Mouse (Mus musculus): ENCODE data around the gene Bag1. TPM values are rescaled to one million over a fixed set of nuclear protein-coding genes. Genes with fewer than 3 reads are reported as not detected.
A peak's percentile ranks its signal among the peaks of the same experiment; 100 is the strongest.

The Bag1 gene
- total and polyA plus RNA-seq, 3 experiments, result 194 to 235 TPM; not detected in 1

DNA sequence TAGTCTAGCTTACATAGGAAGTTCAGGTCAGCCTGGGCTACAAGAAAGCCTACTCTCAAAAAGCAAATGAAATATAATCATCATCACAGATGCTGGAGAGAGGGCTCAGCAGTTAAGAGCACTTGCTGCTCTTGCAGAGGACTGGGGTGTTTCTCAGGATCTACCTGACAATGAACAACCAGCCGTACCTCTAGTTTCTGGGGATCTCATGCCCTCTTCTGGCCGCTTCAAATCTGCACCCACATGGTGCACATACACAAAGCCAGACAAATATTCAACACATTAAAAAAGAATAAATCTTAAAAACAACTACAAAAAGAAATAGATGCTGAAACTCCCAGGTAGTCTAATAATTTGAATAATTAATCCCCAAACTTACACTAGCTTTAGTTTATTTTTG lies 52.4 kb downstream of the Bag1 start:
- Histone ChIP-seq H3K79me2 (ENCODE audit: control insufficient read depth, insufficient read depth, low read length, poor library complexity) (no peaks in the 10 kb centered on the region), H3K9me3 (replicated peaks; ENCODE audit: insufficient read depth, low read length) (no peaks in the 10 kb centered on the region), H3K4me1 (ENCODE audit: control insufficient read depth in 1 of 2, insufficient read depth in 2 of 2, low read length in 2 of 2) (no peaks in the 10 kb centered on the region; a peak in 1 of 4 replicates), H3K36me3 (ENCODE audit: control insufficient read depth in 1 of 2, insufficient read depth in 2 of 2, low read length in 2 of 2) (no peaks in the 10 kb centered on the region), H3K9ac (ENCODE audit: control insufficient read depth, low read depth, low read length, poor library complexity, severe bottlenecking) (no peak overlapping the region), H3K27me3 (ENCODE audit: control insufficient read depth in 1 of 2, insufficient read depth in 2 of 2, low read length in 2 of 2) (no peaks in the 10 kb centered on the region), H3K27ac (ENCODE audit: control insufficient read depth, low read depth, low read length) (no peak overlapping the region), H3K4me3 (ENCODE audit: control insufficient read depth in 1 of 2, insufficient read depth in 1 of 2, low read depth in 2 of 2, low read length in 2 of 2) (no peak overlapping the region)
- TF ChIP-seq CTCF (IDR thresholded peaks at IDR 0.05 in 2 of 3, conservative IDR thresholded peaks at IDR 0.05 in 1 of 3; ENCODE audit: control insufficient read depth in 1 of 3, insufficient read depth in 1 of 3, low read depth in 2 of 3, low read length in 3 of 3, poor library complexity in 1 of 3, severe bottlenecking in 1 of 3), result peak in 2 of 3 experiments; percentile 26 to 28; a peak in 2 of 6 replicates
- TF ChIP-seq MAX (IDR thresholded peaks at IDR 0.05; ENCODE audit: low read length), result no peak
- TF ChIP-seq MEF2A (IDR thresholded peaks at IDR 0.05; ENCODE audit: extremely low read depth, insufficient replicate concordance, low read depth, low read length, poor library complexity, severe bottlenecking), result no peak
- TF ChIP-seq ZMIZ1 (IDR thresholded peaks at IDR 0.05; ENCODE audit: low read depth, low read length), result no peak
- TF ChIP-seq RAD21 (IDR thresholded peaks at IDR 0.05; ENCODE audit: low read depth, low read length), result peak; percentile 26
- no peak for TF ChIP-seq USF2 (IDR thresholded peaks at IDR 0.05; ENCODE audit: borderline replicate concordance in 1 of 2, insufficient read depth in 1 of 2, low read depth in 1 of 2, low read length in 2 of 2)
- peak; percentile 39 for TF ChIP-seq SMC3 (IDR thresholded peaks at IDR 0.05; ENCODE audit: low read depth, low read length)
- DNase-seq (ENCODE audit: low read depth, low spot score), result peak; percentile 17

DNA sequence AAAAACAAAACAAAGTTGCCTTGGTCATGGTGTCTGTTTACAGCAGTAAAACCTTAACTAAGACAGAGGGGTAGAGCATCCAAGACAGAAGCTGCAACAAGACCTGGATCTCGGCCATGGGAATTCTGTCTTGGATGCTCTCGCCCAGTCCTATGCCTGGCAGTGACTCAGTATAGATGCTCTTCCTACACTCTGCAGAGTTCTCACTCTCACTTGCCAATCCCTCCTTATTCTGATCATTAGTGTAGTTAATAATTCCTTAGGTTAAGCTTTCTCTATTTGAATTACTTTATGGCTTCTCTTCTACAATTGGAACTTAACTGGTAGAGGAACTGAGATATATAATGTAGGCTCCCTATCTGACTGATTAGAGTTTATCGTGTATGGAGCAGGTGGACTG lies 53.0 kb downstream of the Bag1 start:
- Histone ChIP-seq H3K4me1 (ENCODE audit: control insufficient read depth in 1 of 2, insufficient read depth in 2 of 2, low read length in 2 of 2) (no peaks in the 10 kb centered on the region), H3K9me3 (replicated peaks; ENCODE audit: insufficient read depth, low read length) (no peaks in the 10 kb centered on the region), H3K27me3 (ENCODE audit: control insufficient read depth in 1 of 2, insufficient read depth in 2 of 2, low read length in 2 of 2) (no peaks in the 10 kb centered on the region), H3K79me2 (ENCODE audit: control insufficient read depth, insufficient read depth, low read length, poor library complexity) (no peaks in the 10 kb centered on the region), H3K27ac (ENCODE audit: control insufficient read depth, low read depth, low read length) (no peak overlapping the region), H3K9ac (ENCODE audit: control insufficient read depth, low read depth, low read length, poor library complexity, severe bottlenecking) (no peak overlapping the region), H3K4me3 (ENCODE audit: control insufficient read depth in 1 of 2, insufficient read depth in 1 of 2, low read depth in 2 of 2, low read length in 2 of 2) (no peak overlapping the region), H3K36me3 (ENCODE audit: control insufficient read depth in 1 of 2, insufficient read depth in 2 of 2, low read length in 2 of 2) (no peaks in the 10 kb centered on the region)
- DNase-seq (ENCODE audit: low read depth, low spot score), result no peak
- TF ChIP-seq MYB (IDR thresholded peaks at IDR 0.05; ENCODE audit: low read depth, low read length) (no peak), JUND (IDR thresholded peaks at IDR 0.05; ENCODE audit: low read depth, low read length) (no peak)

DNA sequence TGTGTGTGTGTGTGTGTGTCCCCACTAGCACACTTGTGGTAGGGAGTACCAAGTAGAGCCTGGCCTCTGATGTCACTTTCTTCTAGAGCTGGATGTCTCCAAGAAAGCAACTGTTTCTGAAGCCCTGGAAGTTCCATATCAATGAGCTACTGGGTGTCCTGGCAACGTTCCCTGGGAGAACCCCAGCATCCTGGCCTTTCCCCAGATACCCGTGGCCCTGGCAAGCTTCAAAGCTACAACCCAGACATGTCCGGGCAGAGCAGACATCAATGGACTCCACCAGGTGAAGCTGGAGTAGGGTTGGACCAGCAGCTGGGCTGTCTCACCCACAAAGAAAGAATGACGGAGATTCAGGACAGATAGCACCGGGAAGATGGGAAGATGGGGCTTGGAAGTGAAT lies 56.9 kb downstream of the Bag1 start:
- Histone ChIP-seq H3K27ac (ENCODE audit: control insufficient read depth, low read depth, low read length) (no peak overlapping the region), H3K36me3 (ENCODE audit: control insufficient read depth in 1 of 2, insufficient read depth in 2 of 2, low read length in 2 of 2) (no peaks in the 10 kb centered on the region), H3K9me3 (replicated peaks; ENCODE audit: insufficient read depth, low read length) (no peaks in the 10 kb centered on the region), H3K27me3 (ENCODE audit: control insufficient read depth in 1 of 2, insufficient read depth in 2 of 2, low read length in 2 of 2) (no peaks in the 10 kb centered on the region; a peak in 1 of 4 replicates), H3K79me2 (ENCODE audit: control insufficient read depth, insufficient read depth, low read length, poor library complexity) (no peaks in the 10 kb centered on the region), H3K4me1 (ENCODE audit: control insufficient read depth in 1 of 2, insufficient read depth in 2 of 2, low read length in 2 of 2) (no peaks in the 10 kb centered on the region), H3K9ac (ENCODE audit: control insufficient read depth, low read depth, low read length, poor library complexity, severe bottlenecking) (no peak overlapping the region), H3K4me3 (ENCODE audit: control insufficient read depth in 1 of 2, insufficient read depth in 1 of 2, low read depth in 2 of 2, low read length in 2 of 2) (no peak overlapping the region)
- TF ChIP-seq MXI1 (IDR thresholded peaks at IDR 0.05; ENCODE audit: low read depth, low read length) (no peak), RCOR1 (IDR thresholded peaks at IDR 0.05; ENCODE audit: low read depth, low read length) (no peak), USF2 (IDR thresholded peaks at IDR 0.05; ENCODE audit: borderline replicate concordance in 1 of 2, insufficient read depth in 1 of 2, low read depth in 1 of 2, low read length in 2 of 2) (no peak), MAZ (IDR thresholded peaks at IDR 0.05; ENCODE audit: low read depth, low read length) (no peak), USF1 (IDR thresholded peaks at IDR 0.05; ENCODE audit: low read depth, low read length) (no peak), BHLHE40 (IDR thresholded peaks at IDR 0.05; ENCODE audit: borderline replicate concordance, low read depth, low read length) (no peak), E2F4 (IDR thresholded peaks at IDR 0.05; ENCODE audit: borderline replicate concordance, low read depth, low read length) (no peak), GABPA (IDR thresholded peaks at IDR 0.05; ENCODE audit: low read depth, low read length) (no peak), ZKSCAN1 (IDR thresholded peaks at IDR 0.05; ENCODE audit: low read depth, low read length) (no peak)
- no peak for DNase-seq (ENCODE audit: low read depth, low spot score)

Data from MEL (cell line).